Mouse (Mus musculus) thymus, postnatal 36 days (tissue): ENCODE measurements around the gene Ptpn14.

Experiments used
- DNase-seq, 2 experiments: peaks; one replicate each; pipeline ENCODE4 v3.0.0; 2022; ENCODE audit warnings: mixed read lengths in 2 of 2

Ptpn14 gene

DNA sequence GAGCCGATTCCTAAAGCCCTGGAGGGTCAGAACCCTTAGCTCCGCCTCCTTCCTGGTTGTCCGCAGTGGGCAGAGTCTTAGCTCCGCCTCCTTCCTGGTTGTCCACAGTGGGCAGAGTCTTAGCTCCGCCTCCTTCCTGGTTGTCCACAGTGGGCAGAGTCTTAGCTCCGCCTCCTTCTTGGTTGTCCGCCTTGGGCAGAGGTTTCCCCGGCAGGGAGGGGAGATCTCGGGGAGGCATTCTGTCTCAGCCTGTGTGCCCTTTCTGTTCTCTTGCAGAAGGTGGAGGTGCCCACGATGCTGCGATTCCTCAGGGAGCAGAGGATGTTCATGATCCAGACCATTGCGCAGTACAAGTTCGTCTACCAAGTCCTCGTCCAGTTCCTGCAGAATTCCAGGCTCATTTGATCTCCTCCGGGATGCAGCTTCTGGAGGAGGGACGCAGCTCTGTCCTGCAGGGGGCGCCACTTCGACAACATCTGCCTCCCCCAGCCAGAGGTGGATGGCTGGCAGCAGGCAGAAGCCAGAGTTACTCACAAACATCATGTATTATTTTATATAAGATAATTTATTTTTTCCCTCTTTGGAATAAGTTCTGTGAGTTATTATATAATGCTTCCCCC lies 141.7 kb downstream of the Ptpn14 start:
- DNase-seq: no peak

DNA sequence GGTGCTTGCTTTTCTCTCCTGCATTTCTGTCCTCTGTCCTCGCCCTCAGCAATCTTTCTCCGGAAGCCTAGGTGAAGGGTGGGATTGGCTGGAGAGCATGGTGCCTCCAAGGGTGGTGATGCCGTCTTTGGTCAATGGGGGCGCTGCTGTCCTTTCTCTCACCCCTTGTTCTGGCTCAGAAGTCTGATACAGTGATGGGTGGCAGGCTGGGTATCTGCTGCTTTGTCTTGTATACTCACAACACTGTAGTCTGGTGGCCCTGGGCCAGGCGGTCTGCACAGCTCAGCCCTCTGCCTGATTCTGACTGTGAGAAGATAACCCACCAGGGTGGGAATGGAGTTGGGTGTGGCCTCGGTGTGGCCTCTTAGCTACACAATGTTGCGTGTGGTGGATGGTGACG lies 142.5 kb downstream of the Ptpn14 start:
- no peak for DNase-seq

DNA sequence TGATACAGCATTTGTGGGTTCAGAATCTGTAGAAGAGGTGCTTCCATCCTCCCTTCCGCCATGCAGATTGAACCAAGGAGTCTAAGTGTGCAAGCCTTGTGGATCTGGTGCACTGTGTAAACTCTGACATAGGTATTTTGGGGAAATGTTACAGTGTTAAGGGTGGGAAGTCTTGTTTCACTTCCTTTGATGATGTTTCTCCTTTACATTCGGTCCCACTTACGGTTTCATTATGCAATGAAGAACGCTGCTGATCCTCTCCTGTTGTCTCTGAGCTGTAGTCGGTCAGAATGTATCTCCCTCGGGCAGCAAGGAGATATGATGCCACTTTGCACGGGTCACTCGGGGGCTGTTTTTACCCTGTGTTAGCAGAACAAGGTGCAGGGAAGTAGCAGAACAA lies 143.6 kb downstream of the Ptpn14 start:
- DNase-seq: no peak

DNA sequence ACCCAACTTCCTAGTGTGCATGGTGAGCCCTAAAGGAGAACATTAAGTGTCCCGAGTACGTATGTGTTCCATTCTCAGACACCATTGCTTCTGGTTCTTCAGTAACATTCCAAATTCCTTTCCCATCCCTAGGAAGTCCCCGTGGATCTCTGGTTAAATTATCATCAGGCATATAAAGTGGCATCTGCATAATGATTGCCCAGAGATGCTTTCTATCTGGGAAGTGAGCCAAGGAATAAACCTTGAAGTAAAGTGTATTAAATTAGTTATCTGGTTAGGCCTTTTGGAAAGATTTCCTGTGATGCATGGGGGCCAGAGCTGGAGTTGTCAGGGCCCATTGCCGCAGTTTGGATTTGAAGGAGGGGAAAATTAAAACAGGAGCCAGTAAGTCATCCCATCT lies 144.0 kb downstream of the Ptpn14 start:
- no peak for DNase-seq

DNA sequence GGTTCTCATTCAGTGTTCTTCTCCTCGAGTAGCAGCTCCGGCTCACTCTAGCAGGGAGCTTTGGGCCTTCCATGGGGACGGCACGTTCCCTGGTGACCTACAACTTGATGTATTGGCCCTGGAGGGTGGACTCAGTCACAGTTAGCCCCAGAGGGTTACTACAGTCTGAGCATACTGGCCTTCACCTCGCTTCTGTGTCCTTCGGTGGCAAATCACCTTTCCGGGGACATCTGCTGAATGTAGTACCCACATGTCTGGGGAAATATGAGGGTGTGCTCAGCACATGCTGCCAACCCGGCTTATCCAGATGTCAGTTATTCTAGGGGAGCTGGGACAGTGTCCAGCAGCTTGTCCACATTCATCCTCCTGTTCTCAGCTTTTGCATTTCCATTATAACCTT lies 145.5 kb downstream of the Ptpn14 start:
- DNase-seq: no peak

DNA sequence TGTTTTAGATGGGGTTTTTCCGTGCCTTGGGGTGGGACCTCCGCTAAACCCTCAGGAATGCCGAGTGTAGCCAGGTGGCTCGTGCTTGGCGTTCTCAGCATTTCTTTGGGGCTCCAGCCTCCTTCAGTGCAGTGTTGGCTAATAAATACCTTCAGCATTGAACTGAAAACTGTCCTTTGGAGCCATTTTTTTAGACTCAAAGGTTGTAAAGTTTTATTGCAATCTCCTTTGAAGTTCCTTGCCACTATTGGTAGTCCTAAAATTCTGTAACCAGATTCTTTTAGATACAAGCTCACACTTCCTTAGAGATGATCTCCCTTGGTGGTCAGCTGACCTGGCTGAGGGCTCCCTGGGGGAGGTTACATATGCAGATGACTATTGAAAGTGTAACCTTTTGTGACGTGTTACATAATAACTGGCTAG lies 147.4 kb downstream of the Ptpn14 start:
- DNase-seq: no peak

DNA sequence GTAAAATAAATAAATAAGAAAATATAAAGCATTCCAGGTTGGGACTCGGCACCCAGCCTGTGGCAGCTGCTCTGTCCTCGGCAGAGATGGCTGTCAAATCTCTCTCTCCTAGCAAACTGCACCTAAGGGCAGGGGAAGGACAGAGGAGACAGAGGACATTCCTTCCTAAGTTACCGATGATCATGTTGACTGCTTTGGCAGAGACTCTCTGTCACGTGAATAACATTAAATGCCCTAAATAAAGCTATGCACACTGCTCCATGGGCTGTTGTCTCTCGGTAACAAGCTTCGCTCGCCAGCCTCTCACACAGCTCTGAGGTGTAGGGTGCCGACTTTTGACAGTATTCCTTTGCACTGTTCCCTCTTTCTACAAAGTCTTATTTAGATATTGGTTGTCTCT lies 148.1 kb downstream of the Ptpn14 start:
- DNase-seq: no peak

DNA sequence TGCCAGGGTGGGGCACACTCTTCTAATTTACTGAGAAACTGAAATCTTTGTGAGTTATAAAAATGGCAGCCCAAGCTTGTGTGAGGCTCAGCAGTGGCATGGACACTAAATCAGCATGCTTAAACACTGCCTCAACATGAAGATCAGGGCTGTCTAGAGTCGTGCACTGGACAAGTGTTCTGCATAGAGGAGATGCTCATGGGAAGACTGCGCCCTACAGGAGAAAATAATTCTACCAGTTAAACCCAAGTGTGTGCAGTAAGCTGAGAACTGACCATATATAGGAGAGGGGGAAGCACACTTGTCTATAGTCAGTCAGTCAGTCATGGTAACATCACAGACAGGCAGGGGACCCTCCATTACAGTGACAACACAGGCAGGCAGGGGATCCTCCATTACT lies 151.1 kb downstream of the Ptpn14 start:
- DNase-seq: no peak

DNA sequence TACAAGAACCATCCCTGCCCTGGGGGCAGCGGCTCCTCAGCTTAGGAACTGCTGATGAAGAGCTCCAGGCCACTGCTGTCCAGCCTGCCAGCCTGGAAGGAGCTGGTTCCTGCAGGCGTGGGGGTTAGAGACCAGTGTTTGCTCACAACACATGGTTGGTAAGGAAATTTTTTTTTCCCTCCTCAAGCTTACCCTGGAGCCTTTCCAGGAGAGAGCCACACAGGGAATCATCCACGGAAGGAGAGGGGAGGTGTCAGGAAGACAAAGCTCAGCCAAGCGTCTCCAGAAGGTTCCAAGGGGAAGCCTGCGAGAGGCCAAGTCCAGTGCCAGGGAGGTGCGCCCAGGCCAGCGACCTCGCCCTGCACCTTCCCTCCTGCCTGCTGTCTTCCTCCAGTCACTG lies 151.9 kb downstream of the Ptpn14 start:
- DNase-seq: no peak

DNA sequence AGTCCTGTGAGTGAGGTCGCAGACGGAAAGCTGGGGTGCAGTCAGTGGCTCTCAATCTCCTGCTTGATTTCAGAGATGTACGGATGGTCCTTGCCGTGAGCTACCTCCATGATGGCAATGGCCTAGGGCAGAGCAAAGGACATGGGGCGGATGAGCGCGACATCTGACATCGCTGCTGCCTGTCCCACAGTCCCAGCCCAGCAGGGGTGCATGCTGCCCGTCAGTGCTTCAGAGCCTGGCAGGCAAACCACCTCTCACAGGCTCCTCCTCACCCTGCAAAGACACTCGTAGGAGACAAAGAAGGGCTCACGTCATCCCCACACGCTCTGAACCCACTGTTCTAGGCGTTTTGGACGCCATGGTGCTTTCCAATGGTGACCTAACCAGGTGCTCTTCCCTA lies 152.7 kb downstream of the Ptpn14 start:
- DNase-seq: no peak

DNA sequence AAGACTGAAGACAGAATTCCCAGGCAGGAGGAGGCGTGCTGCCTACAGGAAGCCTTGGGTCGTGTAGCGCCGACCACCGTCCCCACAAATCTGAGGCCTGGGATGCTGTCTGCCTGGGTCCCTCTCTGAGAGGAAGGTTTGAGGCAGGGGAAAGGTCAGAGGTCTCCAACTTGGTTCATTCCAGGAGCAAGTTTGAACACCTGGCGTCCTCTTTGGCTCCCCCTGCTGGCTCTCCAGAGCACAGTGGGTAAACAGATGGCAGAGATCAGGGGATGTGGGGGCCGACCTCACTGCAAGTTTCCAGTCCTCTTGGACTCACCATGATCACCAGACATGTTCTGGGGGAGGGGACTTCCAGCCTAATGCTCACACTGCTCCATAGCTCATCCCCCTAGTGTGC lies 154.8 kb downstream of the Ptpn14 start:
- DNase-seq: peak; percentile 71 to 76

DNA sequence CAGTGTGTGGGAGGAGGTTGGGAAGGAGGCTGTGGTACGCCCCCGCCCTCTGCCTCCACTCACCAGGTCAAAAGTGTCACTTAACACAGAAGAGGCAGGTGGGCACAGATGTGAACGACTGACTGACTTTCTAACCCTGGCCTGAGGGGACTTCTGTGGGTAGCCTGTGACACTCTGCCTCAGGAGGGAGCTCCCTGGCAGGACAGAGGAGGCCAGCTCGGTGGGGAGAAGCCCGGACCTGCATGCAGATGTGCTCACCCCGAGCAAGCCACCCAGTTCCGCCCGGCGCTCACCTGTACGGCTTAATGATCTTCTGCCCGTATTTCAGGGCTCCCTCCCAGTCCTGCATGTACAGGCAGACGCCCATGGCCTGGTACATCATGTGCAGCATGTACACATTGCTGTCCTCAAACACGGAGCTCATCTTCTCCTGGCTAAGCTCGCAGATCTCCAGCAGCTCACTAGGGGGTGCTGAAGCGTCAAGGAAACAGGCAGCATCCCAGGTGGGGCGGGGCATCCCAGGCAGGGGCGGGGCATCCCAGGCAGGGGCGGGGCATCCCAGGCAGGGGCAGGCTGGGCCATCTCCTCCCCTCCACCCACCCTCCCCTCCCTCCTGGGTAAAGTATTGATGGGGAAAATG lies 155.6 kb downstream of the Ptpn14 start:
- peak; percentile 51 to 60 for DNase-seq

DNA sequence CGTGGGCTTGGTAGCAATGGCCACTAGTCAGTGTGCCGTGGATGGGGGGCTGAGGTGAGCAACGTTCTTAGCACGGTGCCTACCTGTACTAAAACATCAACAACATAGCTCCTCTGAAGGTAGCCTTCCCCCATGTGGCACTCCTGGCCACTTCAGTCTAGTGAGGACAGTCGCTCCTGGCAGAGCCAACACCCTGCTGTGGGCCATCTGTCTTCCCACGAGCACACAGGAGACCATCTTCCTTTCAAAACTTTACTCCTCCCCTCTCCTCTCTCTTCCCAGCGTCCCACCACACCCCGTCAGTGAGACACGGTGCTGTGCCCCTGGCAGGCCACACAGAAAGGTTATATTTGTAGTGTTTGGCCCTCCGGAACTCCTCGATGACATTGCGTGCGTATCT lies 156.9 kb downstream of the Ptpn14 start:
- DNase-seq: no peak

DNA sequence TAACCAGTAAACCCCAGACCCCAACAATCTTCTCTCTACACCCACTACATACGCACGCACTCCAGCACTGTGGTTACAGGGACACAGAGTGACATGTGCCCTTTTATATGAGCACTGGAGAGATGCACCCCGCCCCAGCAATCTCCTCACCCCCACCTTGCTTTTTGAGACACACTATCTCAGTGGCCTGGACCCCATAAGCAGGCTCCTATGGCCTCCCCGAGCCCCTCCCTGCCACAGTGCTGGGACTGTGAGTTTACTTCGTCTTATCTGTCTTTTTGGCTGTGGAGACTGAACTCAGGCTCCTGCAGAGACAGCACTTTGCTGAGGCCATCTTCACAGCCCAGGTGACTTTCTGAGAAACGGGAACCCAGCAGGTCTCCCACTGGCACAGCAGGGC lies 157.9 kb downstream of the Ptpn14 start:
- DNase-seq: no peak

DNA sequence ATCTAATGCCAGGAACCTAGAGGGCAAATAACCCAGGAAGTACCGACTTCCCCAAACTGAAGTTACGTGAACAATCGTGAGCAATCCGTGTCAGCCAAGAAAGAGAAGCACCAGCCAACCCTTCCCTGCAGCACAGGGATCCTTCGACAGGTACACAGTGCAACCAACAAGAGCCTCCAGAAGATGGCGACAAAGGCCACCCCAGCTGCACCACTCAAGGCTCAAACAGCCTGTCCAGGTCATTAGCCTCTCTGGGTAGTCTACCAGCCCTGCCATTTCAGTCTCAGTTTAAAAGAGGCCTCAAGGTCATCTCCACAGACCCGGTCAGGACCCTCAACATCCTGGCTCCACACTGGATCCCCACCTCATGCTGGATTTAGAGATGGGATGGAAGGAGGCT lies 159.4 kb downstream of the Ptpn14 start:
- peak; percentile 47 to 54 for DNase-seq

DNA sequence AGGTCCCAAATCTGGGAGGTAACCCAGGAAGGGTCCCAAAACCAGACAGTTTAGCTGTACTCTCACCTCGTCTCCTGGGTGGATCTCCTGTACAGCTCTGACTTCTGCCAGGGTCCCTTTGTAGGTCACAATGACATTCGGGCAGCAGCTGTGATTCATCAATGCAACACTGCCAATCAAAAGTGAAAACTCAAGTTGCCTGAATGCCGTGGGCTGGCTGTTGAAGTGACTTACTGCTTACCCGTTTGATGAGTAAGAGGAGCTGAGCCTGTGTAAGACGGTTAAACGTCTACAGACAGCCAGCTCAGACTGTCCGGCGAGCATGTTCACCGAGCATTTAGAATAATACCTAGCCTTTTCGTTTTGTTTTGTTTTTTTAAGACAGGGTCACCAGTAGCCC lies 160.7 kb downstream of the Ptpn14 start:
- DNase-seq: no peak

DNA sequence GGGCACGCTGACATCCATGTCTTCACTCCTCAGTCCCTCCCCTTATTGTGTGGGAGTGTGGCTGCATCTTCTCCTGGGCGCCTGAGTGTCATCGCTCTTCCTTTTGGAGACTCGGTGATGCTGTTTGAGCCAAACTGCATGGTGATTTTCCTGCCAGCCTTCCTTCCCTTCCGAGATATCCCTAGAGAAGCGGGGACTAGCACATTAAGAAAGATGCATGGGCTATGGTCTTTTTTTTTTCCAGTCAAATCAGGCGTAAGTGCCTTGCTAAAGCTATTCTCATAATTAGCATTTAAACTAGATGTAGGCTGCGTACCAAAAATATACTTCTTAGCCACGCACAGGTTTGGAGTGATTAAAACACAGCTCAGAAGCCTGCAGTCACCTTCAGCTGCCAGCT lies 166.1 kb downstream of the Ptpn14 start:
- DNase-seq: no peak

DNA sequence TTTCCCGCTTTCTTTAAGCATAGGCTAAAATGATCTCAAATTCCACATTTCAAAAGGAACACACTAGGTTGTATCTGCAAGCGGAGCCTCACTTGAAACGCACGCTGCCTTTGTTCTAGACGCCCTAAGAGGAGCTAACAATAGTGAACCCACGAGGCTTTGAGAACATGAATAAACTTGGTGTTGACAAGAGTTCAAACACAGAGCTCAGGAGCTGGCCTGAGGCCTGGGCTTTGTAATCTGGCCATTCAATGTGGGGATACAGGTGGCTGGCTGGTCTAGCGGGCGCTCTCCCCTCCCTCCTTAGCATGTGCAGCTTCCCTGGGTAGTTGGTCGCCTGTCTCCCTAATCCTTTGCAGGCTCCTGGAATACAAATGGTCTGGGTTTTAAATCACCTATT lies 169.8 kb downstream of the Ptpn14 start:
- no peak for DNase-seq

DNA sequence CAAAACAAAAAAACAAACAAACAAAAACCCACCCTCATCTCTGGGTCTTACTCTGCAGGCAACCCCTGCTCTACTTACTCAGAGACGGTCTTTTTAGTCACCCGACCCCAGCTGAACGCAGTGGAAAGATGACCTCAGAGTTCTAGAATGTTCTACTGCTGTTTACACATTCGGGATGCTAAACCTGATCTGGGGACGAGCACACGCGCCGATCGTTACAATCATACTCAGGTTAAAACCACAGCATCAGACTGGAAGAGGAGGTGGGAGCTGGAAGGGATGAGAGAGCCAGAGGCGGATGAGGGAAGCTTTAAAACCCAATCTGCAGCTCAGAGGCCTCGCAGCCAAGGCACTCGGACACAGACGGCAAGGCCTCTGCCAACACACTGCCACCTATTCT lies 170.6 kb downstream of the Ptpn14 start:
- no peak for DNase-seq

DNA sequence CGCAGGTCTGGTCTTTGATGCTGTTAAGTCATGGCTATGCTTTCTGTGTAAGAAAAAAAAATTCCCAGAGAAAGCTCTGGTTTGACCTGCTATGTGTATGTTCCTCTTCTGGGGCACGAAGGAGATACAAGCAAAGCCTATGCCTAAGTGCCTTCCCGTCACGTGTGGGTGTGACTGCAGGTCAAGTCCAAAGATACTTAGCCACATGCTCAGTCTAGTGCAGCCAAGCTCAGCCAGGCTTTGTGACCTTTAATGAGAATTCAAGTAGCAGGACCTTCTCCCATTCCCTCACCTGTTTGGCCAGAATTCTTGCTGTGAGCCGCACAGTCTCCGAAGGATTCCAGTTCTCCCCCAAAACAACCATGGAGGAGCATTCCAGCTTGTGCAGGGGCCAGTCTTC lies 171.5 kb downstream of the Ptpn14 start:
- no peak for DNase-seq

DNA sequence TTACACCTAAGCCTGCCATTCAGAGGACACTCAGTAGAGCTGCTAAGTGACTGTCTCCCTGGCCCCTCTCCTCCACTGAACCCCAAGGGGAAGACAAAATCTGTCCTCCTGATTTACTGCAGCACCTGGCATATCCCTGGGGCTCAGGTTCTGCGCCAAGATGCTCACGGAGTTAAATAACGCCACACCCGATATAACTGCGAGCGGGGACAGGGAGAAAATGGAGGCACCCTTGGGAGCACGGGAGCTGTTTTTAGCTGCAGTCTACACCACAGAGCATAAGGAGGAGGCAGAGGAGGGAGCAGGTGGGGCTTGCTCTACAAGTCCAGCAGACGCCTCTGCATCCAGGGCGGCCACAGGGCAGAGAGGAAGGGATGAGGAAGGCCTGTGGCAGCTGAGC lies 174.3 kb downstream of the Ptpn14 start:
- DNase-seq: no peak

DNA sequence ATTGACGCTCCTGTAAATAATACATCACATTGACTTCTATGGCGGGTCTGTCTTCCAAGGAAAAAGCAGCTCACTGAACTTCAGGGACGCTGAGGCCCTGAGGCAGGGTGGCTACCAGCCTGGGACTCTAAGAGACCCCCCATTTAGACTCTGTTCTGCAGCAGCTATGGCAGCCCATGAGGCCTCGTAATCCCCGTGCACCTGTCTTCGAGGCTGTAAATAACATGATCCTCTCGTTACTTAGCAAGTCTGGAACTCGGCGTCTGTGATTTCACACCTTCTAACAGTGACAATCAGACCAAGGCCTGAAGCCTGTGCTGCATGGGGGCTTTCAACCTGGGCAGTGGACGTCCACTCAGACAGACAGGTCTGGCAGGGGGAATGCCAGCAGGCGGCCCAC lies 175.1 kb downstream of the Ptpn14 start:
- DNase-seq: no peak

DNA sequence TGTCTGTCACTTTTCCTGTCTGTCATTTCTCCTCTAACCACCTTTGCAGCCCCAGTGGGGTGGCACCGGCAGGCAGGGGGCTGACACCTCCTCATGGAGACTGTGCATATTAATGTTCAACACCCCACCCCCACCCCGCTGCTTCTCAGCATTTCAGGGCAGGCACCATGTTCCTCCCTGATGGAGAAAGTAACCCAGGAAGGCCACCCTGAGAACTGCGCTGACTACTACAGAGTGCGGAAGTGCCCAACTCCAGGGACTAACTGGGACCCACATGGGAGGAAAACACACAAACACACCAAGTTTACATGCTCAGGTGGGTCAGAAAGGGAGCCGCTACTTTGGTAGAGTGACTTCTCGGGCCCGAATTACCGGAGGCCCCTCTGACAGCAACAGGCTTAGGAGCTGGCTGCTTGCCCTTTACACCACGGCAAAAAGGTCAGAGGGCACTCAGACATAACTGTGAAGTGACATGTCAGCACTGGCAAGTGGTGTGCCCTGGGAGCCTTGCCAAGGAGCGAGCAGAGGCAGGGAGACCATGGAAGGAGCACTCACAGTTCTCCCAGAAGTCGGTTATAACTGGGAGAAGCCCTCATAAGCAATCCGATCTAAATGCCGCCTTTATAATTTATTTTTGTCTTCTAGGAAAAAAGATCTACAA lies 182.7 kb downstream of the Ptpn14 start:
- DNase-seq: no peak

DNA sequence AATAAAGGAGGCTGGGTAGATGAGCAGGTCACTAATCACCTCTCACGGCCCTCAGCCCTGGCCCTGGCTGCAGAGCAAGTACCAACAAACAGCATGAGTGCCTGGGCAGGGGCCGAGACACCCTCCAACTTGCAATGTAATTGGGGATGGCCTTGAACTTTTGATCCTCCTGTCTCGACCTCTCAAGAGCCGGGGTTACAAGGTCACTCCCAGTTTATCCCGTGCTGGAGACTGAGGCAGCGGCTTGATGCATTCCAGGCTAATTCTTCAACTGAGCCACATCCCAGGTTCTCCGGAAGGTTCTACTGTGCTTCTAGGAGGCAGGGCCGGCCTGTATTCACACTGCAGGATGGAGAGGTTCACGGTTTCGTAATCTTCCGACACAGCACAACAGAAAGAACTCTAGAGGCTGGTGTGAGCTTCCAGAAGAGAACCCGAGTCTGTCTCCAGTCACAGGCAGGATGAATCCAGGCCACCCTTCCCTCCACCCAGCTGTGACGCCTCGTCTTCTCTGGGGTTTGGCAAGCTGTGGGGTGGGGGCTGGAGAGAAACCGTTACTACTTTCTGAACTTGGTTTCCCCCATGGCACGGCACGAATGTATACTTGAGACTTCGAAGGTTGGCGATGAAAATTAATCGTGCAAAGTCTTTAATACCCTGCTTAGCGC lies 185.2 kb downstream of the Ptpn14 start:
- DNase-seq: no peak
